Mouse (Mus musculus) activated CD4-positive, CD25-positive, alpha-beta regulatory T cell, adult 9 weeks (primary cell): ENCODE results near the gene Tyk2. TPM values are rescaled to one million over a fixed set of nuclear protein-coding genes. Genes with fewer than 3 reads are reported as not detected.

Experiments used
- polyA plus RNA-seq: library from polyadenylated mRNA; unstranded; fragments of 100-300 nt; shearing (Covaris generic); gene quantifications from one replicate; pipeline ENCODE4 v1.2.1, GENCODE M21; 2017

Tyk2 gene
- 118 TPM for polyA plus RNA-seq

DNA sequence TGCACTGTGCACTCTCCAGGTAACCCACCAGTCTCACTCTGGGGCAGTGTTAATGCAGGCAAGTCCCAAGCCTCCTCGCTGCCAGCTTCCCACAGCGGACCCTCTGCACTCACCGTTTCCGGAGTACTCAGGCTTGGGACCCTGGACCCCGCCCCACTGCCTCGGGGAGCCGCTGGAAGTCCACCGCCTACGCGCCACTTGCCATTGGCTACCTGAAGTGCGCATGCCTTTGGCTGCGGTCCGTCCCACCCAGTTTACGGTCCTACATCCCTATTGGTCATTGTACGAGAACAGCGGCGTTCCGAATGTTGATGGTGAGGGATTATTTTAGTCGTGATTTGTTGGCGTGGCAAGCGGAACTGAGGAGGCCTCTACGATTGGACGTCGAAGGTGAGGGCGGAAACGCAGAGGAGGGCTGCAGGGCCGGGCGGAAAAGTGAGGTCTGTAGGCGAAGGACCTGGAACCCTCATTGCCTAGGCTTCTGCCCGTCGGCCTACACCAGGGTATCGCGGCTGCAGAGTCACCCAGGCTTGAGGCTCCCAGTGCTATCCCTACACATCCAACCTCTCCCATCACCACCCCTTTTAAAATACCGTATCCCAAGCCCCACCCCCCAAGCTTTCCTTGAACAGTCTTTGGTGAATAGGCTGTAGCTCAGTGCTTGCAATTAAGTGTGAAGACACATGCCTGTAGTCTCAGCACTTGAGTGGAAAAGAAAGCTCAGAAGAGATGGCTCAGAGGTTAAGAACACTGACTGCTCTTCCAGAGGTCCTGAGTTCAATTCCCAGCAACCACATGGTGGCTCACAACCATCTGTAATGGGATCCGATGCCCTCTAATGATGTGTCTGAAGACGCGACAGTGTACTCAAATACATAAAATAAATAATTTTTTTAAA, at the start of gene Tyk2:
Gene Tyk2, minus strand, starts transcription at position 185 of the 898 bp plus-strand sequence.

DNA sequence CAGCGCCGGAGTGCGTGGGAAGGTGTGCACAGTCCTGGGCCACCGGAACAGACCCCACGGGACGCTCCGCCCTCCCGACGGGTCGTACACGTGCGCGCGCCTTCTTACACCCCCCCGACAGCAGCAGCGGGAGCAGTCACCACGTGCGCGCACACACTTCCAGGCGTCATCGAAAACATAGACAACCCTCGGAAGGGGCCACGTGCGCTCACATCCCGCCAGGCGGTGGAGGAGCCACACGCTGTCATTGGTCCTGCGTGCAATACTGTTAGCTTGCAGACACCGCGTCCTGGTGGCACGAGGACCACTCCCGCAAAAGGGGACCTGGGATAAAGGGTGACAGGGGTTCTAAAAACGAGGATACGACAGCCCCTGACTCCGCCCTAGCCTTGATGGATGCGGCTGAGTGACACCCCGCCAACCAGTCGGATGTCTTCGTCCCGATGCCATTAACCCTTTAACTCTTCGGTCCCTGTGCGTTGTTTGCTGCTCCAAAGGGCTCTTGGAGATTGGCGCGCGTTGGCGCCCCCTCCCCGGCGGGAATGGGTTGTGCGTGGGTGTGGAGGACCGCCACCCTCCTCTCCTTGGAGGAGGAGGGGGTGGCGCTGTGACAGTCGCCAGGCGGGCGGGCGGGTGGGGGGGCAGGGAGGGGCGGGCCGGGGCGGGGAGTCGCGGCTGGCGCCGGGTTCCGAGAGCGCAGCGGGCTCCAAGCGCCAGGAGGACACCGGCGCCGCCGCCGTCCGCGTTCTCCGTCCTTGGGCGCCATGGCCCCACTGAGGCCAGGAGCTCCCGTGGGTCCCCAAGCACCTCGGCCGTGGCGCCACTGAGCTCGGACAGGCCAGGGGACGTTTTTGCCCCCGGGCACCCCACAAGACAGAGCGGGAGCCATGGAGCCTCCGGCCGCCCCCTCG, 34.3 kb upstream of the Tyk2 start, which contains the start of gene Pde4a:
Gene Pde4a, plus strand, starts transcription at position 674 of the 911 bp plus-strand sequence.

DNA sequence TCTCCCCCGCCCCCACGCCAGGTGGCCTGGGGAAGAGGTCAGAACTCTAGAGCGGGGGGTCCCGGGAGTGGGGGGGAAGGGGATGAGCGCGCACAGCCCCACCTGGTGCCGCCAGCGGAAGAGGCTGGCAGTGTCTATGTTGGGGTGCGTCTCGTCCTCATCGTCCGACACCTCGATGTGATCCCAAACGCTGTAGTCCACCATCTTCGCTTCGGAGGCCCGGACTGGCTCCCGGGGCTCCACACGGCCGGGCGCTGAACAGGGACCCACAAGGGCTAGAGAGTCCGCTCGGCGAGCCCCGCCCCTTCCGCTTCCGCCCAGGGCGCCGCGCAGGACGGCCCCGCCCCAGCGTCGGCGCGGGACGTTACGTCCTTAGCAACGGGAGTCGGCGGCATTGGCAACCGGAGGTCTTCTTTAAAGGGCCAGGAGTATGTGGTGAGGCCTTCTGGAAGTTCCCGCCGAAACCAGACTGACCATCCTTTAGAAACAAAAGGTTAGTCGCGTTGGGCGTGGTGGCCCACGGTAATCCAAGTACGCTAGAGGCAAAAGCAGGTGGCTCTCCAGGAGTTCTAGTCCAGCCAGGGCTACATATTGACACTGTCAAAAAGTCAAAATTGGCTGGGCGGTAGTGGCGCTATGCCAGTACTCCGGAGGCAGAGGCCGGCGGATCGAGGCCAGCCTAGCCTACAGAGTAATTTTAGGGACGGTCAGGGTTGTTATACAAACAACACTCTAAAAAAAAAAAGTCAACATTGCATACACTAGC, 18.8 kb upstream of the Tyk2 start, which contains the start of gene Cdc37:
Gene Cdc37, minus strand, starts transcription at position 329 of the 766 bp plus-strand sequence.

DNA sequence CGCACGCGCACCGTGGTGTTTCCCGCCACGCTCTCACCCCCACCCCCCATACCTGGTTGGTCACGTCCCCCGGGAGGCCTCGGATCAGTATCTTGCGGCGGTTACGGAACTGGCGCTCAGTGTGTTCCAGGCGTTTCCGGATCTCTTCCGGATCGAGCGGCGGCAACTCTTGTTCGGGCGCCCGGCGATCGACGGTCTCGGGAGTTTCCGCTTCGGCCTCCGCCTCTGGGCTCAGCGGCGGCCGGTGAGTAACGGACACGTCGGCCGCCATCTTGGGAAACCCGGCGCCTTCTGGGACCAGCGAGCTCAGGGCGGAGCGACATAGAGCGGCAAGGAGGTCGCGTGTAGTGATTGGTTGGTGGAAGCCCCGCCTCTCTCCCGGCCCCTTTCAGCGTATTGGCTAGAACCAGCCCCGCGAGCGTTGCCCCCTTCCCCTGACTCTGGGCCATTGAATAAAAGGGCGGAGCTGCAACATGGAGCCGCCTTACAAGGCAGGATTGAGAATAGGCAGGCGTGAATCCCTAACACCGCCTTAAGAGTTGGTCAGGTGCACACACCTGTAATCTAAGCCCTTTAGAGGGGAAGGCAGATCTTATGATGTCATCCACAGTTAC, 39.2 kb downstream of the Tyk2 start, which contains the start of the genes Gm38431 and Raver1:
Gene Gm38431, minus strand, starts transcription at position 291 of the 614 bp plus-strand sequence.
Gene Raver1, minus strand, starts transcription at position 302 of the 614 bp plus-strand sequence.

DNA sequence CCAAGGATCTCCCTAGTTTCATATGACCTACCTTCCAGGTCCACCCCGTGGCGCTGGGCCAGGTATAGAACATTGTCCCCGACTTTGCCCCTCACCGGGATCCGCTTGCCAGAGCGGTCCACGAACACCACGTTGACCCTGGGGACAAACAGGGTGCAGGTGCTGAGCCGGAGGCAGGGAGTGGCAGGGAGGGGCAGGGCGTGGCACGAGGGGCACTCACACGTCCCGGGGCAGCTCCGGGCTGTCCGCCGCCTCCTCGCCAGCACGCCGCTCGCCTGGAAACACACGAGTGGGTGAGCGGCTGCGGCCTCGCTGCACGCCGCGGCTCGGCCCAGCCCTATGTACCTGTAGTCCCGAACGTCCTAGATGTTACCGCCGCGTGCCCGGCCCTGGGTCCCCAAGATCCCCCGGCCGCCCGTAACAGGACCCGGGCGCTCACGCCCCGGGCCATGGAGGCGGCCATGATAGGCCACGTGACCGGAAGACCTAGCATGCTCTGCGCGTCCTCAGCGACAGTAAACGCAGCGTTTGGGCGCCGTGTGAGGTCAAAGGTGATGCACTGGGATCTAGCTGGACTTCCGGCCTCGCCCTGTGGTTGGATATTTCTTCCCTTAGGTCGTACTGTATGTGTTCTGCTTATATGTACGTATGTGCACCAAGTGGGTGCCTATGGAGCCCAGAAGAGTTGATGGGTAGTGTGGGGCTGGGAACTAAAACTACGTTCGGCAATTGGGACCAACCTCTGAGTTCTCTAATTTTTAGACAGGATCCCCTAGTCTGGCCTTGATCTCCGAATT, 57.8 kb downstream of the Tyk2 start, which contains the start of the genes Gm49373 and Fdx1l:
Gene Gm49373, minus strand, starts transcription at position 53 of the 797 bp plus-strand sequence.
Gene Fdx1l, minus strand, starts transcription at position 571 of the 797 bp plus-strand sequence.

DNA sequence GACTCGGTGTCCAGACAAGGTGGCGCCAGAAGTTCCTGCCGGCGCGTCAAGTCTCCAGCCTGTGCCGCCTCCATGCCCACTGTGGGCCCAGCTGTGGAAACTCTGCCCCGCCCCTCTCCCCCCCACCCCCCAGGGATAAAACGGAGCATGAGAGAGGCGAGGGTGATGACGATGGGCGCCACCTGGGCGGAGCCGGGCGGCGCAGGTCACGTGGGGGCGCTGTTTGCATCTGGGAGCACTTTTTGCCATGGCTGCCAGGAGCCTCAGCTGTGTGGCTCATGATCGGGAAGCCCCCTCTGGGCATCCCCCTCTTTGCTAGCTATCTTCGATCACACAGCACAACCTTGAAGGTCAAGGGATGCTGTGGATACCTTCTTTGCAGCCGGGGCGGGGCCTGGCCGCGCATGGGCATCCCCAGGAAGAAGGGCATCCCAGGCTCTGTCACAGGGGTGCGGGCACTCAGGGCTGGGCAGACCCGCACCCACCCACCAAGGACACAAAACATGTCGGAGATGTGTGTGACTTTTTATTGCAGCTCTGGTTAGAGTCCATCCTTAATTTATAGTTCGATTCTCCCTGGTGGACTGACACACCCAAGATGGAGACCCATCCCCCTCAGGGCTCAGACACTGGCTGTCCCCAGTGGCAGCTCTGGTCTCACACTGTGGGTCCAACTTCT, 63.9 kb downstream of the Tyk2 start, which contains the start of gene Zglp1:
Gene Zglp1, minus strand, starts transcription at position 88 of the 679 bp plus-strand sequence.

Other genes with a start within 250 kb of the Tyk2 start
- gene Ppan, start 243.1 kb downstream of the Tyk2 start, polyA plus RNA-seq, result 84.2 TPM
- 248 TPM for gene Eif3g, start 232.6 kb downstream of the Tyk2 start, polyA plus RNA-seq
- 92.3 TPM for gene Dnmt1, start 171.4 kb downstream of the Tyk2 start, polyA plus RNA-seq
- gene S1pr2, start 154.5 kb downstream of the Tyk2 start, polyA plus RNA-seq, result 24.4 TPM
- gene Mrpl4, start 128.5 kb downstream of the Tyk2 start, polyA plus RNA-seq, result 128 TPM
- 132 TPM for gene Icam1, start 115.3 kb downstream of the Tyk2 start, polyA plus RNA-seq
- gene Icam4, start 101.9 kb downstream of the Tyk2 start, polyA plus RNA-seq, result 1.9 TPM
- 0.79 TPM for gene Icam5, start 99.2 kb downstream of the Tyk2 start, polyA plus RNA-seq
- not detected for gene Zglp1, start 64.2 kb downstream of the Tyk2 start, polyA plus RNA-seq
- gene Gm49373, start 58.1 kb downstream of the Tyk2 start, polyA plus RNA-seq, result 0.20 TPM
- 35.0 TPM for gene Fdx1l, start 57.6 kb downstream of the Tyk2 start, polyA plus RNA-seq
- 6.8 TPM for gene Gm38431, start 39.2 kb downstream of the Tyk2 start, polyA plus RNA-seq
- 73.3 TPM for gene Raver1, start 39.2 kb downstream of the Tyk2 start, polyA plus RNA-seq
- 330 TPM for gene Cdc37, start 18.7 kb upstream of the Tyk2 start, polyA plus RNA-seq
- gene Pde4a, start 34.5 kb upstream of the Tyk2 start, polyA plus RNA-seq, result 0.72 TPM
- gene Keap1, start 108.1 kb upstream of the Tyk2 start, polyA plus RNA-seq, result 39.3 TPM
- gene S1pr5, start 117.2 kb upstream of the Tyk2 start, polyA plus RNA-seq, result not detected
- gene Atg4d, start 134.1 kb upstream of the Tyk2 start, polyA plus RNA-seq, result 63.6 TPM
- gene Kri1, start 156.7 kb upstream of the Tyk2 start, polyA plus RNA-seq, result 37.6 TPM
- gene Cdkn2d, start 160.2 kb upstream of the Tyk2 start, polyA plus RNA-seq, result 104 TPM
- 2.0 TPM for gene Ap1m2, start 181.1 kb upstream of the Tyk2 start, polyA plus RNA-seq
- 543 TPM for gene Slc44a2, start 189.5 kb upstream of the Tyk2 start, polyA plus RNA-seq
- gene Ilf3, start 236.6 kb upstream of the Tyk2 start, polyA plus RNA-seq, result 69.7 TPM